Mouse (Mus musculus) hindbrain, embryonic 16.5 days (tissue): ENCODE measurements around the gene Prpf4. TPM values are rescaled to one million over a fixed set of nuclear protein-coding genes. Genes with fewer than 3 reads are reported as not detected.

Source experiments
- ATAC-seq: fragments of 200-750 bp; cut with Nextera tagmentation; 2 replicates; pipeline ENCODE4 v1.8.0; 2017; ENCODE audit warnings: moderate TSS enrichment, moderate library complexity
- H3K27ac ChIP-seq: fragments of 300-500 bp; sonication (generic); 2 replicates; pipeline ENCODE4 v1.5.1; 2014; ENCODE audit warnings: low read depth, mild to moderate bottlenecking, control low read depth, low read length, moderate library complexity
- H3K27me3 ChIP-seq: fragments of 300-500 bp; sonication (generic); replicated peaks from 2 replicates; pipeline ENCODE4 v1.6.1; 2014; ENCODE audit warnings: low read length; ENCODE audit not compliant: control insufficient read depth, insufficient read depth
- H3K36me3 ChIP-seq: fragments of 300-500 bp; sonication (generic); 2 replicates; pipeline ENCODE4 v1.6.1; 2014; ENCODE audit warnings: mild to moderate bottlenecking, low read length, moderate library complexity, mixed read lengths; ENCODE audit not compliant: control insufficient read depth, insufficient read depth
- H3K4me1 ChIP-seq: fragments of 300-500 bp; sonication (generic); 2 replicates; pipeline ENCODE4 v1.6.1; 2014; ENCODE audit warnings: low read depth, low read length; ENCODE audit not compliant: control insufficient read depth, insufficient read depth
- H3K4me2 ChIP-seq: fragments of 300-500 bp; sonication (generic); 2 replicates; pipeline ENCODE4 v1.6.1; 2014; ENCODE audit warnings: mild to moderate bottlenecking, low read length, control low read depth, moderate library complexity
- H3K4me3 ChIP-seq: fragments of 300-500 bp; sonication (generic); 2 replicates; pipeline ENCODE4 v1.5.1; 2014; ENCODE audit warnings: mild to moderate bottlenecking, low read length, control low read depth, moderate library complexity
- H3K9ac ChIP-seq: fragments of 300-500 bp; sonication (generic); 2 replicates; pipeline ENCODE4 v1.6.1; 2014; ENCODE audit warnings: low read depth, mild to moderate bottlenecking, control low read depth, low read length, moderate library complexity
- H3K9me3 ChIP-seq: fragments of 300-500 bp; sonication (generic); 2 replicates; pipeline ENCODE4 v1.6.1; 2014; ENCODE audit warnings: mild to moderate bottlenecking, low read length, moderate library complexity; ENCODE audit not compliant: control insufficient read depth
- WGBS: fragments of 180-500 bp; shearing (Covaris S2); extraction: QIAGEN DNeasy Blood & Tissue Kit; methylation state at CpG from one replicate; pipeline ENCODE4 v1.1.7; 2014; 5-methylcytosine and 5-hydroxymethylcytosine counted together
- polyA plus RNA-seq: library from polyadenylated mRNA; unstranded; fragments of >200 nt; fragmentation: Nextera tagmentation; extraction: Ambion mirVana; gene quantifications from 2 replicates; pipeline ENCODE4 v1.2.1, GENCODE M21; 2015

The Prpf4 gene
- polyA plus RNA-seq, 1 experiment from 2014 or later = 12.4 TPM

DNA sequence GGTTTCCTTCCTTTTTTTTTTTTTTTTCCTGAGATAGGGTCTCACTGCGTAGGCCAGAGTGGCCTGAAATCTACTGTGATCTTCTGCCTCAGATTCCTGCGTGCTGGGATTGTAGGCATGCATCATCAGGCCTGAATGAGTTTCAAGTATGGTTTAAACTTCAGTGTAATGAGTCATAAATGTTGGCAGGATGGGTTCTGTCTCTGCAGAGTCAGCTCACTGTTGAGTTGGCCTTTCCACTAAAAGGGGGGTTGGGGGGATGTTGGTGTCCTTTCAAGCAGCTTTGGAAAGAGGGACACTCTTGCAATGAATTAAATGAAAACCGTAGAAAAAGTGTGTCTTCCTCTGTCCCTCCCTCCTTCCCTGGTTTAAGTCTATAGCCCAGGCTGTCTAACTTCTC, 9.6 kb upstream of the Prpf4 start:
- H3K27ac ChIP-seq = no peak overlapping the region
- WGBS = 93% methylated on average over 3 of the region's 3 CpGs
- H3K27me3 ChIP-seq = no peaks in the 10 kb centered on the region
- H3K4me3 ChIP-seq = no peak overlapping the region
- H3K4me1 ChIP-seq = no peaks in the 10 kb centered on the region
- no peak for ATAC-seq
- no peak overlapping the region for H3K4me2 ChIP-seq
- no peak overlapping the region for H3K9ac ChIP-seq
- H3K36me3 ChIP-seq = peaks cover 38% of the 10 kb centered on the region
- no peaks in the 10 kb centered on the region for H3K9me3 ChIP-seq

DNA sequence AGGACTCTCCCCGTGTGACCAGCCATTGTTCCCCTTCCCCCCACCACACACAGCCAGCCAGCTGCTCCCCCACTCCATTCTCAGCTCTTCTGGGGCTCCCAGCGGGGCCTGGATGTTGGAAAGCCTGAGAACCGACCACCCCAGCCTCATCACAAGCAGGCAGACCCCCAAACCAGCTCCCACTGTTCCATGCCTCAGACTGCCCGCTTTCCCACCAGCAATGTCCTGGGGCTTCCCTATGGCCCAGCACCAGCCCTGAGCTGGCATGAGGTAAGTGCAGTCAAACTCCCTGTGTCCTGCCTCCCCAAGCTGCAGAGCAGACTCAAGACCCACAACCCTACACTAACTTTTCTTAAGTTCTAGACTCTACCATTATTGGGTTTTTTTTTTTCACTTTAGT, 2.5 kb upstream of the Prpf4 start:
- H3K27me3 ChIP-seq = no peaks in the 10 kb centered on the region
- H3K4me3 ChIP-seq = no peak overlapping the region
- H3K4me1 ChIP-seq = peaks cover 27% of the 10 kb centered on the region
- ATAC-seq = no peak
- H3K9ac ChIP-seq = no peak overlapping the region
- H3K4me2 ChIP-seq = no peak overlapping the region; the same call in 1 of the 2 replicates
- H3K9me3 ChIP-seq = no peaks in the 10 kb centered on the region
- H3K36me3 ChIP-seq = peaks cover 14% of the 10 kb centered on the region
- no peak overlapping the region for H3K27ac ChIP-seq
- 76% methylated on average over 4 of the region's 4 CpGs for WGBS

DNA sequence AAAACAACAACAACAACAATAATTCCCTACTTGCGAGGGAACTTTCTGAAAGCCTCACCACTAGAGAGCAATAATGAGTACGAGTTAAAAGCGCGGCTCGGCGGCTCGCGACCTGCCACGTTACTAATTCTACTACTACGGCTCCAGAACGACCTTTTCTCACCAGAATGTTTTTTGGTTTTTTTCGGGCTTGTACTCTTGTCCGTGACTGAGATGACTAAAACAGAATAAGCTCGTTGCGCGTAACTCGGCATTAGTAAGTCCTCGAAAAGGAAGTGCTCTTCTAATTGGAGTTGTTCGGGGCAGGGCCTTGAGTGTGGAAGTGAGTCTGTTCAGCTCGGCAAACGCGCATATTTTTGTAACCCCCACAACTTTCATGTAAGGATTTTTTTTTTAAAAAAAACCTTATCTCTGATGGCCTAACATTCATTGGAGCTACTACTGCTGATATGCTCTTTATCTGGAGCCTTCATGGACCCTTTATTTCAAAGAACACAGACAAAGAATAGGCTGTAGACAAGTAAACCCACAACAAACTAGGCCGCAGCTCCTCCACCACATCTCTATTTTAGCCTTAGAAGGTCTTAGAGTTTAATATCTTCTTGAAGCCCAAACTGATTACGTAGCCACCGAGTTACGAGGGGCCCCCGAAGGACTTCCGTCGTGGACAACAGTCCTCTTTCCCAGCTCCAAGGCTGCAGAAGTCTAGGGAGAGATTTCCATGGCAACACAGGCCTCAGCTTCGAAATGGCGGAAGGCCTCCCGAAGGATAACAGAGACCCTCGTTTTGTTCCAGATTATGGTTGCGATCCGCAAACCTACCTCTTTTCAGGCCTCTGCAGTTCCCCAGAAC, 641 bp upstream of the Prpf4 start:
- peak; percentile 75 for ATAC-seq
- H3K4me2 ChIP-seq = peak overlapping the region; percentile 65
- peak overlapping the region; percentile 72 for H3K9ac ChIP-seq
- H3K36me3 ChIP-seq = peaks cover 6% of the 10 kb centered on the region; the same call in 1 of the 2 replicates
- H3K4me3 ChIP-seq = peak overlapping the region; percentile 94
- no peaks in the 10 kb centered on the region for H3K27me3 ChIP-seq
- H3K4me1 ChIP-seq = peaks cover 27% of the 10 kb centered on the region
- H3K9me3 ChIP-seq = no peaks in the 10 kb centered on the region
- H3K27ac ChIP-seq = peak overlapping the region; percentile 71
- under 1% methylated on average over 35 of the region's 35 CpGs for WGBS

DNA sequence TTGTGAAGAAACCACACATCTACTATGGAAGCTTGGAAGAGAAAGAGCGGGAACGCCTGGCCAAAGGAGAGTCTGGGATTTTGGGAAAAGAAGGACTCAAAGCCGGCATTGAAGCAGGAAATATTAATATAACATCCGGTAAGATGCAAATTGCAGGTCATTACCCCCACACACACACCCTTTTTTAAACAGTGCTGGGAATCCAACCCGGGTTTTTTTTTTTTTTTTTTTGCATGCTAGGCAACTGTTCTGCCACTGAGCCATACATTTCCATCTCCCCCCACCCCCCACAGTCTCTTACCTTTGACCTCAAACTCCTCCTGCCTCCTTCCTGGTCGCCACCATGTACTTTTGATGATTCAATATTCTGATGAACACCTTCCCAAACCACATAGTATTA, 1.0 kb downstream of the Prpf4 start:
- Histone ChIP-seq H3K9me3 (no peaks in the 10 kb centered on the region), H3K4me2 (peak overlapping the region; percentile 69), H3K27me3 (no peaks in the 10 kb centered on the region), H3K9ac (peak overlapping the region; percentile 93), H3K4me1 (peaks cover 27% of the 10 kb centered on the region), H3K27ac (no peak overlapping the region), H3K4me3 (peak overlapping the region; percentile 94), H3K36me3 (peaks cover 10% of the 10 kb centered on the region)
- no peak for ATAC-seq
- 33% methylated on average over 6 of the region's 6 CpGs for WGBS

DNA sequence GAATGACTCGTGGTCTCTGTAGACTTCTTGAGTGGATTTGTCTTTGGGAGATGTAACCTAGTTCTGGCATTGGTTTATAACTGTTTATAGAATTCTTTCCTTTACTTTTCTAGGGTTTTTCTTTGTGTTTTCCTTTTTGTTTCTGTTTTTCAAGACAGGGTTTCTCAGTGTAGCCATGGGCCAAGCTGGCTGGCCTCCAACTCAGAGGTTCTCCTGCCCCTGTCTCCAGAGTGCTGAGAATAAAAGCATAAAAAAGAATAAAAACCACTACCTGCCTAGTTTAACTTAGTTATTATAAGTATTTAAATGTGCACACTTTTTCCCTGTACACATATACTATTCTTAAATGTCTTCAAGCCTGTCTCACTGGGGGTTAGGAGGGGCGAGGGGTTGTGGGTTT, 1.7 kb downstream of the Prpf4 start:
- H3K4me2 ChIP-seq = peak overlapping the region; percentile 69
- 91% methylated on average over 2 of the region's 2 CpGs for WGBS
- no peaks in the 10 kb centered on the region for H3K27me3 ChIP-seq
- no peak overlapping the region for H3K27ac ChIP-seq
- no peaks in the 10 kb centered on the region for H3K9me3 ChIP-seq
- H3K36me3 ChIP-seq = peaks cover 17% of the 10 kb centered on the region
- peaks cover 27% of the 10 kb centered on the region for H3K4me1 ChIP-seq
- H3K9ac ChIP-seq = no peak overlapping the region
- H3K4me3 ChIP-seq = no peak overlapping the region
- no peak for ATAC-seq

DNA sequence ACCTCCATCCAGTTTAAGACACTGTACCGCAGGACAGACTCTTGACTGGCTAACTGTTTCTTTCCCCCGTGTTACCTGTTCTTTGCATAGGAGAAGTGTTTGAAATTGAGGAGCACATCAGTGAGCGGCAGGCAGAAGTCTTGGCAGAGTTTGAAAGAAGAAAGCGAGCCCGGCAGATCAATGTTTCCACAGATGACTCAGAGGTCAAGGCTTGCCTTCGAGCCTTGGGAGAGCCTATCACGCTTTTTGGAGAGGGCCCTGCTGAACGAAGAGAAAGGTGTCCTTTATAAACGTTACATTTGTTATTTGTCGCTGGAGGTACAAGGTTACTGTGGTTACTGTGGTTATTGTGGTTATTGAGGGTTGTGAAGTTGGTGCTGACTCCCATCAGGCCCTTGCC, 3.0 kb downstream of the Prpf4 start:
- no peak overlapping the region for H3K9ac ChIP-seq
- H3K27me3 ChIP-seq = no peaks in the 10 kb centered on the region
- H3K4me1 ChIP-seq = peaks cover 19% of the 10 kb centered on the region
- H3K27ac ChIP-seq = no peak overlapping the region
- peaks cover 20% of the 10 kb centered on the region for H3K36me3 ChIP-seq
- H3K4me2 ChIP-seq = no peak overlapping the region
- 95% methylated on average over 10 of the region's 10 CpGs for WGBS
- H3K9me3 ChIP-seq = no peaks in the 10 kb centered on the region
- no peak overlapping the region for H3K4me3 ChIP-seq
- no peak for ATAC-seq

DNA sequence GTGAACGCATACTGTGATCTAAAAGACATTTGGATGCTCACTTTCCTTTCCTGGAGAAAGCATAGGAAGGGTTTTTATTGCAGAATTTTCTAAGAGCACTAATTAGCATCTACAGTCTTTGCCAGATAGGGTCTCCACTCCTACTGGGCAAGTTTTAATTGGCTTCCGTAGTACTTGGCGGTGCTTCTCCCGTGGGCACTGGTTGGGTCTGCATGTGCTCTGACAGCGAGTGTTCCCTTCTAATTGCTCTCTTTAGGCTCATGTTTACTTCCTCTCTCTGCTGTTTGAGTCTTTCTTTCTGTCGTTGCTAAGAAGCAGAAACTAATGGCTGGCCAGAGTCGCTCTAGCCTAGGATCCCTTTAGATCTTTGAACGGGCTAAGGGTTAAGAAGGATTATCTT, 9.9 kb downstream of the Prpf4 start:
- peaks cover 58% of the 10 kb centered on the region for H3K36me3 ChIP-seq
- ATAC-seq = no peak
- no peak overlapping the region for H3K27ac ChIP-seq
- no peaks in the 10 kb centered on the region for H3K4me1 ChIP-seq
- H3K9me3 ChIP-seq = no peaks in the 10 kb centered on the region
- no peaks in the 10 kb centered on the region for H3K27me3 ChIP-seq
- no peak overlapping the region for H3K9ac ChIP-seq
- H3K4me2 ChIP-seq = no peak overlapping the region
- H3K4me3 ChIP-seq = no peak overlapping the region
- 86% methylated on average over 8 of the region's 8 CpGs for WGBS

DNA sequence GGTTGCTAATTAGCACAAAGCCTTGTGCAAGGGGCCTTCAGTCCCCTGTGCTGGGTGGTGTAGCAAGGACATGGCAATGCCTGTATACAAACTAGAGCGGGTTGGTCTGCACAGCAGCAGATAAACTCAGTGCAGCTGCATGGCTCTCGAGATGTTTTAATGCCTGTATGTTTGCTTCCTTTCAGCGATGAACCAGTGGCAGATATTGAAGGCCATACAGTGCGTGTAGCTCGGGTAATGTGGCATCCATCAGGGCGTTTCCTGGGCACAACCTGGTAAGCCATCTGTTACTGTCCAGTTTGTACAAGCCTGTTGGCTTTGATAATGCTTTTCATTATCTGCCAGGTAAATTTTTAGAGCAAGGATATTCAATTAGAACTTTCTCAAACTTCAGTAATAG, 10.5 kb downstream of the Prpf4 start:
- Histone ChIP-seq H3K36me3 (peaks cover 61% of the 10 kb centered on the region), H3K4me2 (no peak overlapping the region), H3K4me3 (no peak overlapping the region), H3K9ac (no peak overlapping the region), H3K4me1 (no peaks in the 10 kb centered on the region), H3K27ac (no peak overlapping the region), H3K27me3 (no peaks in the 10 kb centered on the region), H3K9me3 (no peaks in the 10 kb centered on the region)
- WGBS = 95% methylated on average over 6 of the region's 6 CpGs
- ATAC-seq = no peak

DNA sequence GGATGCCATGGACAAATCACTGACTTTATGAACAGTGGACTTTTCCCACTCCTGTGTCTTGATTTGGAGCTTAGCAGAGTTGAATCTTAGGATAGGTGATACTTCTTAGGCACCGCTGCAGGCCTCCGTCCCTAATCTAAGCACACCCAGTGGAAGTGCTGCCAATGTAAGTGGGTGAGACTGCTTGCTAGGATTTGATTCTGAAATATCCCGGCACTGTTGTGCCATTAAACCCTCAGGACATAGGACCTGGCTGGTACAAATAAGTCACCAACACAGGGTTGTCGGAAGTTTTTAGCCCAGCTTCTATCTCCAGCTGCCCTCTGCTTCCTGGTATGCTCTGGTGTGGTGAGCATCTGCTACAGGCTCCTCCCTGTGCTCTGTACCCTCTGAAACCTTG, 17.3 kb downstream of the Prpf4 start:
- Histone ChIP-seq H3K36me3 (peaks cover 28% of the 10 kb centered on the region), H3K9ac (no peak overlapping the region)
- 92% methylated on average over 4 of the region's 4 CpGs for WGBS

More for the DNA sequence above, 17.3 kb downstream of the Prpf4 start:
- Histone ChIP-seq H3K9me3 (no peaks in the 10 kb centered on the region), H3K4me3 (no peak overlapping the region), H3K4me1 (no peaks in the 10 kb centered on the region), H3K27ac (no peak overlapping the region), H3K4me2 (no peak overlapping the region), H3K27me3 (no peaks in the 10 kb centered on the region)
- no peak for ATAC-seq
